Mouse (Mus musculus): ENCODE measurements around the gene C2cd2l.
A peak's percentile ranks its signal among the peaks of the same experiment; 100 is the strongest.
"Not testable (repeated sequence)": the region's sequence is repeated elsewhere in the genome, so short reads cannot be mapped to it uniquely, and the experiment has no call there.

Gene C2cd2l

GRCm38 (mm10) chr9:44336093-44336406 lies 16.0 kb upstream of the C2cd2l start:
- DNase-seq (ENCODE audit: low read depth, low spot score): no peak

DNA sequence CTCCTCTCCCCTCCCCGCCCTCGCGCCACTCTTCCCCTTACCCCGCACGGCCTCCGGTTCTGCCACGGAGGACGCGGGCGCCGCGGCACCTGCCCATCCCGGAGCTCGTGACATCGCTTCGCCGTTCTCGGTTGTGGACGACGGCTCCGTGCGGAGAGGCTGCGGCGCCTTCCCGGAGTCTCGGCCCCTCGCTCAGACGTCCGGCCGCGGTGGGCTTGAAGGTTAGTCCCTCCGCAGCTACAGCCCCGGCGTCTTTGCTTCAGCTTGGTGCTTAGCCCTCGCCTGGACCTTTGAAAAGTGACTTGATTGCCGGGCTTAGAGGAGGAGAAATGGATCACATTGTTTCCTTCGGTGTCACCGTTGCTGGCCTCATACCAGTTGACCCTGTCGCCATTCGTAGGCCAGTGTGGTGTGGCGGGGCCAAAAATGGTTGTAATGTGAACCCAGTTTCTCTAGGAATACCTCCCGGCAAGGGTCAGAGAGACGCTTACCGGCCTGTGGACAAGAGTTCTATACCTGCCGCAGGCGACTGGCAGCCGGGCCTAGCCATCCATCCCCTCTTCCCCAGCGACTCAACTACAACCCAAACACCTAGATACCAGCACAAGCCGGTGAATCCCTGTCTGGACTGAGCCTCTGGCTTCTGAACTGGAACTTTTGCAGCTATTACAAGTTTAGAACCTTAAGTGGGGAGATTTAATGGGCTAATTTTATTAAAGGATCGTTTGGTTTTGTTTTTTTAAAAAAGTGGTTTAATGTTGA lies 15.4 kb upstream of the C2cd2l start:
- DNase-seq (ENCODE audit: low read depth, low spot score): peak; percentile 36

- peak; percentile 100 for DNase-seq (ENCODE audit: low read depth, low spot score)
Measured at GRCm38 (mm10) chr9:44334396-44335330, 14.6 kb upstream of the C2cd2l start, which contains the start of gene H2afx. Gene H2afx (plus strand): TSS chr9:44334694.

DNA sequence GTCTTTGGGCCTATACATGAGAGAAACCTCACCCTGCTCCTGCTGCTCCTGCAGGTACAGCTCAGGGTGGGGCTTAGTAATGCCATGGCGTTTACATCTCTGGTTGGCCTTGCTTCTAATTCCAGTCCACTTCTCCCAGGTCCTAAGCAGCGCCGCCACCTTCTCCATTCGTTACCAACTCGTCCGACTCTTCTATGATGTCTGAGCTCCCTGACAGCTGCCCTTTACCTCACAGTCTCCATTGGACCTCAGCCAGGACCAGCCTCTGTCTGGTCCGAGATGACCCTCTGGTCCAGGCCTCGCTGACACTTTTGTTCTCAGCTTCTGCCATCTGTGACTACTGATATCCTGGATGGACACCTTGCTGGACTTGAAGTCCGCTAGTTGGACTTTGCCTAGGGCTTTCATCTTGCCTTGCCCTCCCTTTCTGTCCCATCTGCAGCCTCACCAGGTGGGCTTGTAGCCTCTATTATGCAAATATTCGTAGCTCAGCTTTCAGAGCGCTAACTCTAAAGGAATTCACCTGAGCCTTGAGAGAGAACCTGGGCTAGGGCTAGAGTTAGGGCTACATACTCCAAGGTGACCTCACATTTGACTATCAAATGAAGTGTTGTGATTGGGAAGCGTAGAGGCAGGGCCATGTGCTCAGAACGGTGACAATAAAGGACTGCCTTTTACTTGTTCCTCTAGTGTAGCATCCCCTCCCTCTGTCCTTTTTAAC lies 13.0 kb upstream of the C2cd2l start:
- DNase-seq (ENCODE audit: low read depth, low spot score): no peak

- DNase-seq (ENCODE audit: low read depth, low spot score): no peak
Measured at GRCm38 (mm10) chr9:44330736-44331135, 10.7 kb upstream of the C2cd2l start.

- DNase-seq (ENCODE audit: low read depth, low spot score): no peak
Measured at GRCm38 (mm10) chr9:44327926-44328325, 7.8 kb upstream of the C2cd2l start.

DNA sequence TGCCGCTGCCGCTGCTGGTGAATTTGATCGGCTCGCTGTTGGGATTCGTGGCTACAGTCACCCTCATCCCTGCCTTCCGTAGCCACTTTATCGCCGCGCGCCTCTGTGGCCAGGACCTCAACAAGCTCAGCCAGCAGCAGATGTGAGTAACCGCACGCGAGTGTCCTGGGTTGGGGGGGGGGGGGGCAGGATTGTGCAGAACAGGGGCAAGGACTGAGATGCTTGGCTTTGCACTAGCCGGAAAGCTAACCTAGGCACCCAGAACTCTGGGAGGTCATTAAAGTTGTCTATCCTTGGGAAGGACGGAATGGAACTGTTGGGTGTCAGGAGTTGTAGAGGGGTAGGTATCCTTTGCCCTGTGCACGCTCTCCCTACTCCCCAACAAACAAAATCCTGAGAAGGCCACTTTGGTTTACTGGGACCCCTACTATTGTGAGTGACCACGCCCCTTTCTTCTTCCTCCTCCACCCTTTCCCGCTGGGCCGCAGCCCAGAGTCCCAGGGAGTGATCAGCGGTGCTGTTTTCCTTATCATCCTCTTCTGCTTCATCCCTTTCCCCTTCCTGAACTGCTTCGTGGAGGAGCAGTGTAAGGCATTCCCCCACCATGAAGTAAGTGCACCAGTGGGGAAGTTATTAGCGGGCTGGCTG lies 7.1 kb upstream of the C2cd2l start:
- no peak for DNase-seq (ENCODE audit: low read depth, low spot score)

DNA sequence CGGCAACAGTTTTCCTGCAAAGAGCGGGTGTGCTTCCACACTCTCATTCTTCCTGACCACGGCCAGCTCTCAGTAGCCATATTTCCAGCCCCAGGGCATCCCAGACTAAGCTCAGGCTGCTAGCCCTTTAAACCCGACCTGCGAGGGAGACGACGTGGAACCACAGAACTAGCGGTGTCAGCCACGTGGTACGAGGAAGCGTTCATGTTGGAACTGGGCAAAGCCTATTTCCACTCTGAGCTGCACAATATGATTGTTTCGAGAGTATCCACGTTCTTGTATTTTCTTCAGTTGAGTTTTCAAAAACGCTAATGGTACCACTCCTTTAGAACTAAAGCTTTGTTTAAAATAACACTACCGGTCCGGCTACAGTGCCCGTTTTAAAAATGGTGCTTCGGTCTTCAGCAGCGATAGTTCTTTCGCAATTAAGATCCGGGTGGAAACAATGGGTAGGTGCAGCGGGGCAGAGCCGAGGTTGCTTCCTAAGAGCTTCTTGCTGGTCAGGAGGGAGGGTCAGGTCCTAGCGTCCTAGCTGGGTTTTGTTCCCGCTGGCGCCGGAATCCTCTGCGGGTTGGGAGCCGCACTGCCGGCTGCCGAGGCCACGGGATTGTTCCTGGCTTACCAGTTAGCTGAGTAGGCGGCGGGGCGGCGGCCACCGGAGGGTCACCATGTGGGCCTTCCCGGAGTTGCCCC lies 6.4 kb upstream of the C2cd2l start:
- peak; percentile 81 for DNase-seq (ENCODE audit: low read depth, low spot score)

GRCm38 (mm10) chr9:44325768-44326370 lies 5.8 kb upstream of the C2cd2l start, which contains the start of gene Dpagt1:
Gene Dpagt1 (plus strand): TSS chr9:44326019.
- DNase-seq (ENCODE audit: low read depth, low spot score): no peak

GRCm38 (mm10) chr9:44325032-44325767 lies 5.1 kb upstream of the C2cd2l start:
- not testable (repeated sequence) for DNase-seq (ENCODE audit: low read depth, low spot score)

DNA sequence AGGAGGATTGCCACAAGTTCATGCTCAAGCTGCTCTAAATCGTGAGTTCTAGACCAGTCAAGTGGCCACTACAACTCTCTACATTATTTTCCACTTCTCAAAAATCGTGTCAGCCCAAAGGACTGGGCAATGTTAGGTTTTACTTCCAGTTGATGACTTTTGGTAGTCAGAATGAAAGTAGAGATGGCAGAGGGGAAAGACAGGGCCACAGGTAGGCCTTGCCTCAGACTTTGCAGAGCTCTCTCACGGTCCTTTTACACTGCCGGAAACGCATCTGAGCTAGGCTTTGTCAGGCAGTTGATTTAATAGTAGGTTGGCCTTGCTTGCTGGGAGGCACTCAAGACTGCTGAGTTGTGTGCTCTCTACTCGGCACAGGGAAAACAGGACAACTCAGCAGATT lies 4.1 kb upstream of the C2cd2l start:
- no peak for DNase-seq (ENCODE audit: low read depth, low spot score)

DNA sequence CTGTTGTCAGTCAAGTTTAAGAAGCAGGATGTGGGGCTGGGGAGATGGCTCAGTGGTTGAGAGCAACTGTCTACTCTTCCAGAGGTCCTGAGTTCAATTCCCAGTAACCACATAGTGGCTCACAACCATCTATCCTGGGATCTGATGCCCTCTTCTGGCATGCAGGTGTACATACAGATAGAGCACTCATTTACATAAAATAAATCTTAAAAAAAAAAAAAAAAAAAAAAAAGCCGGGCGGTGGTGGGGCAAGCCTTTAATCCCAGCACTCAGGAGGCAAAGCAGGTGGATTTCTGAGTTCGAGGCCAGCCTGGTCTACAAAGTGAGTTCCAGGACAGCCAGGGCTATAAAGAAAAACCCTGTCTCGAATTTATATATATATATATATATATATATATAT lies 3.6 kb upstream of the C2cd2l start:
- DNase-seq (ENCODE audit: low read depth, low spot score): not testable (repeated sequence)

DNA sequence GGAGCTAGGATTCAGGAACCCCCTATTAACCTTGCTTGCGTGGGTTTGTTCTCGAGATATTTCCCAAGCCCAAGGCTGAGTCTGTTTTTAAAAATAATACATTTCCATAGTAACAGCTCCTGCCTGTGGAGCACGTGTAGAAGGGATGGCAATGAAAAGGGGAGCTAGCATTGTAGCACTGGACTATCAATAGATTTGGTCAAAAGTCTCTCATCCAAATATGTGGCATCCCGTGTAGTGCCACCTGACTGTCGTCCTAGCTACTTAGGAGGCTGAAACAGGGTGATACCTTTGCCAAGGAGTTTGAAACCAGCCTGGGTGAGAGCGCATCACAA lies 681 bp upstream of the C2cd2l start:
- DNase-seq (ENCODE audit: low read depth, low spot score): no peak

DNA sequence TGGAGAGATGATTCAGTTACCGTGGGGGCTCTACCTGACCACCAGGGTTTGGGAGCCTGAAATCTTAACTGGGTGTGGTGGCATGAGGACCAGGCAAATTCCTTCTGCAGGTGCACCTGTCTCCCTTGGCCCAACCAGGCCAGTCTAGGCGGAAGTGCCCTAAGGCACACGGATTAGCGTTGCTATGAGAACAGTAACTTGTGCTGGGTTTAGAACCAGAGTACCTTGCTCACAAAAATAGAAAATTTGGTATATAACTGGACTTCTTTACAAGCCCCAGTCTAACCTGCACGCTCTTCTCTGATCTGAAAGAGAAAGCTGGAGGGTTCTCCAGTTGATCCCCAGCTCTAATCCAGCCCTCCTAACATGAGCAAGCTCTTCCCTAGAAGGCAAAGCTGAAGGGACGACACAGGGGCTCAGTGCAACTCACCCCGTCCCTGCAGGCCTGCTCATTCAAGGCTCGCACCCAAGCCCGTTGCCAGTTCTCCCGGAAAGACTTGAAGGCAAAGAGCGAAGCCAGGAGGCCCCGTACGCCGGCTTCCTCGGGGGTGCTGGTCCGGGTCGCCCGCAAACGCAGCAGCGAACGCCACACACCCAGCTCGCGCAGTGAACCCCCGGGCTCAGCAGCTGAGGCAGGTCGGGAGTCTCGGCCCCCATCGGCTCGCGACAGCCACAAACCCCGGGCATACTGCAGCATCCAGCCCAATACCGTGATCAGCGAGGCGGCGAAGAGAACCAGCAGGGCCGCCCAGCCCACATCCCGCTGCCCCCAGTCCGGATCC lies 789 bp downstream of the C2cd2l start:
- DNase-seq (ENCODE audit: low read depth, low spot score): no peak

GRCm38 (mm10) chr9:44318826-44319095 lies 1.3 kb downstream of the C2cd2l start:
- DNase-seq (ENCODE audit: low read depth, low spot score): no peak

DNA sequence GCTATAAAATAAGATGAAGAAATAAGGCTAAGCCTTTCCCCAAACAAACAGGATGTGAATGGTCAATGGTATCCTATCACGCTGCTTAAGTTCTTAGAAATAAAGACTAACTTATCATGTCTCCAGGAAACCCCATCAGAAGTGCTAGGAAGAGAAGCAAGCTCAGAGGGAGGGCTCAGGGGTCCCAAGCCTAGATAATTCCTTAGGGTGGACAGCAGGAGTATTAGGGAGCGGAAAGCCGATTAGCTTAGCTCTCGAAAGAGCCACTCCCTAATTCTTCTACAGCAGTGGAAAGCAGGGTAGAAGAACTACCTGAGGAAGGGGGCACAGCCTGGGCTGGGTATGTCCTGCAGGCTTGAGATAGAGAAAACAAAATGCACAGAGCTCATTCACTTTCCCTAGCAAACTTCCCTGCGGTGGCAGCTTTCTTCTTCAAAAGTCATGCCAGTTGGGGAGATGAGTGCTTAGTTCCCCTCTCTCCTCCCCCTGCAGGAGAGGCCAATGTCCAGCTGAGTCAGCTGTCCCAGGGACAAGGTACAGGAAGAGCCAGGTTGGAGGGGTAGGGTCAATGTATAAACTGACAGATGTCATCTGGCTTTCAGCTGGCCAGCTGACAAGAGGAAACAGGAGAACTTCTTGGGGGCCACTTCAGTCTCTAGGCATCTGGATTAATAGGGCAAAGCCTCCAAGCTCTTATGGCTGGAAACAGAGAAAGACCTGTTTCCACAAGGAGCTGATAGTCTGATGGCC lies 1.8 kb downstream of the C2cd2l start:
- DNase-seq (ENCODE audit: low read depth, low spot score): no peak

- no peak for DNase-seq (ENCODE audit: low read depth, low spot score)
Measured at GRCm38 (mm10) chr9:44317452-44317851, 2.6 kb downstream of the C2cd2l start.

GRCm38 (mm10) chr9:44314910-44315309 lies 5.2 kb downstream of the C2cd2l start:
- DNase-seq (ENCODE audit: low read depth, low spot score): no peak

- DNase-seq (ENCODE audit: low read depth, low spot score): no peak
Measured at GRCm38 (mm10) chr9:44314257-44314547, 5.9 kb downstream of the C2cd2l start.
